Mouse (Mus musculus): ENCODE data around the gene Il1r1. TPM values are rescaled to one million over a fixed set of nuclear protein-coding genes. Genes with fewer than 3 reads are reported as not detected.

Gene Il1r1
- polyA plus RNA-seq, 1 experiment, result 7.6 TPM

GRCm38 (mm10) chr1:40357921-40358320, 133.0 kb downstream of the Il1r1 start:
- TF ChIP-seq POLR2AphosphoS2 (IDR thresholded peaks at IDR 0.05; ENCODE audit: insufficient read length, low read depth) (no peak), POLR2A (IDR thresholded peaks at IDR 0.05; ENCODE audit: insufficient read length, low read depth) (no peak), MYOD1 (IDR thresholded peaks at IDR 0.05; ENCODE audit: control insufficient read depth in 1 of 3, insufficient read length in 2 of 3, low read depth in 2 of 3) (no peak), E2F4 (IDR thresholded peaks at IDR 0.05; ENCODE audit: insufficient read depth) (no peak)
- no peaks in the 10 kb centered on the region for H3K36me3 ChIP-seq (ENCODE audit: control insufficient read depth, insufficient read depth)
- H3ac ChIP-seq (ENCODE audit: control insufficient read depth, insufficient read length), result no peak overlapping the region
- H3K4me3 ChIP-seq, result no peak overlapping the region
- no peak overlapping the region for H3K4me2 ChIP-seq (ENCODE audit: low read depth)
- no peaks in the 10 kb centered on the region for H3K79me2 ChIP-seq (ENCODE audit: control insufficient read depth, insufficient read depth)
- H3K27me3 ChIP-seq (ENCODE audit: control insufficient read depth, insufficient read depth, insufficient read length), result no peaks in the 10 kb centered on the region

- Histone ChIP-seq H3K4me3 (no peak overlapping the region), H3K27me3 (ENCODE audit: control insufficient read depth, insufficient read depth, insufficient read length) (no peaks in the 10 kb centered on the region), H3K4me2 (ENCODE audit: low read depth) (no peak overlapping the region), H3K36me3 (ENCODE audit: control insufficient read depth, insufficient read depth) (no peaks in the 10 kb centered on the region), H3K79me2 (ENCODE audit: control insufficient read depth, insufficient read depth) (no peaks in the 10 kb centered on the region), H3ac (ENCODE audit: control insufficient read depth, insufficient read length) (no peak overlapping the region)
- TF ChIP-seq TCF3 (IDR thresholded peaks at IDR 0.05; ENCODE audit: insufficient read length, low read depth) (no peak), E2F4 (IDR thresholded peaks at IDR 0.05; ENCODE audit: insufficient read depth) (no peak), MYOD1 (IDR thresholded peaks at IDR 0.05; ENCODE audit: control insufficient read depth in 1 of 3, insufficient read length in 2 of 3, low read depth in 2 of 3) (no peak), SRF (IDR thresholded peaks at IDR 0.05; ENCODE audit: control insufficient read depth, insufficient read length, low read depth) (no peak), USF1 (IDR thresholded peaks at IDR 0.05; ENCODE audit: low read depth) (no peak), TCF12 (IDR thresholded peaks at IDR 0.05; ENCODE audit: insufficient read depth, poor library complexity, severe bottlenecking) (no peak), MAX (IDR thresholded peaks at IDR 0.05; ENCODE audit: low read depth) (no peak), POLR2A (IDR thresholded peaks at IDR 0.05; ENCODE audit: insufficient read length, low read depth) (no peak), POLR2AphosphoS2 (IDR thresholded peaks at IDR 0.05; ENCODE audit: insufficient read length, low read depth) (no peak), MYOG (IDR thresholded peaks at IDR 0.05; ENCODE audit: control insufficient read depth in 1 of 3, insufficient read depth in 1 of 3, insufficient read length in 2 of 3, low read depth in 2 of 3) (no peak), REST (IDR thresholded peaks at IDR 0.05; ENCODE audit: insufficient read depth, insufficient read length) (no peak), CEBPB (IDR thresholded peaks at IDR 0.05; ENCODE audit: insufficient read depth, poor library complexity, severe bottlenecking) (no peak)
These were observed 133.5 kb downstream of the Il1r1 start for GRCm38 (mm10) chr1:40358351-40358750.

DNA sequence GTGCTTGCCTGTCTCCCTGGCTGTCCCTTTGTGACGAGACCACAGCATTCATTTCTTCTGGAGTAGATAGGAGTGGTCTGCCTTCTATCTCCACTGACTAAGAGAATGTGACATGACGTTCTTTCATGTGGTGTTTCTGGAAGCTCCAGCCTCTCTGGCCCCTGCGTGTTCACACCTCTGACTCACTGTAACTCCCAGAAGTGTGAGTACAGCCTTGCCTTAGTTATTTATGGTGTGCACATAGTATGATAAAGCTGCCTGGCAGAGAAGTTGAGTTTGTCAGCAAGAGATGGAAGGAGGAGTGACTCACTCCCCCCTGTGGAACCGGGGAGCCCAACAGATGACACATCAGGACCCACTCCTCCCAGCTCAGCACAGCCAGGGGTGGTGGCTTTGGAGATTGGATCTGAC, 133.9 kb downstream of the Il1r1 start:
- H3K36me3 ChIP-seq (ENCODE audit: control insufficient read depth, insufficient read depth), result no peaks in the 10 kb centered on the region
- no peak overlapping the region for H3ac ChIP-seq (ENCODE audit: control insufficient read depth, insufficient read length)
- TF ChIP-seq POLR2AphosphoS2 (IDR thresholded peaks at IDR 0.05; ENCODE audit: insufficient read length, low read depth) (no peak), POLR2A (IDR thresholded peaks at IDR 0.05; ENCODE audit: insufficient read length, low read depth) (no peak), CEBPB (IDR thresholded peaks at IDR 0.05; ENCODE audit: insufficient read depth, poor library complexity, severe bottlenecking) (no peak), E2F4 (IDR thresholded peaks at IDR 0.05; ENCODE audit: insufficient read depth) (no peak), TCF12 (IDR thresholded peaks at IDR 0.05; ENCODE audit: insufficient read depth, poor library complexity, severe bottlenecking) (no peak)
- H3K4me2 ChIP-seq (ENCODE audit: low read depth), result no peak overlapping the region
- H3K4me3 ChIP-seq, result no peak overlapping the region
- no peaks in the 10 kb centered on the region for H3K27me3 ChIP-seq (ENCODE audit: control insufficient read depth, insufficient read depth, insufficient read length)
- no peaks in the 10 kb centered on the region for H3K79me2 ChIP-seq (ENCODE audit: control insufficient read depth, insufficient read depth)

- H3K4me3 ChIP-seq, result no peak overlapping the region
These were observed 134.9 kb downstream of the Il1r1 start for GRCm38 (mm10) chr1:40359731-40360130.

GRCm38 (mm10) chr1:40360969-40361368, 136.1 kb downstream of the Il1r1 start:
- H3ac ChIP-seq (ENCODE audit: control insufficient read depth, insufficient read length), result no peak overlapping the region
- TF ChIP-seq E2F4 (IDR thresholded peaks at IDR 0.05; ENCODE audit: insufficient read depth), result no peak
- no peak for TF ChIP-seq CEBPB (IDR thresholded peaks at IDR 0.05; ENCODE audit: insufficient read depth, poor library complexity, severe bottlenecking)
- TF ChIP-seq POLR2AphosphoS2 (IDR thresholded peaks at IDR 0.05; ENCODE audit: insufficient read length, low read depth), result no peak
- no peak for TF ChIP-seq POLR2A (IDR thresholded peaks at IDR 0.05; ENCODE audit: insufficient read length, low read depth)
- no peak for TF ChIP-seq TCF12 (IDR thresholded peaks at IDR 0.05; ENCODE audit: insufficient read depth, poor library complexity, severe bottlenecking)
- no peak for TF ChIP-seq MYOD1 (IDR thresholded peaks at IDR 0.05; ENCODE audit: control insufficient read depth in 1 of 3, insufficient read length in 2 of 3, low read depth in 2 of 3)
- no peak for TF ChIP-seq MYOG (IDR thresholded peaks at IDR 0.05; ENCODE audit: control insufficient read depth in 1 of 3, insufficient read depth in 1 of 3, insufficient read length in 2 of 3, low read depth in 2 of 3)
- TF ChIP-seq MAX (IDR thresholded peaks at IDR 0.05; ENCODE audit: low read depth), result no peak
- no peak for TF ChIP-seq REST (IDR thresholded peaks at IDR 0.05; ENCODE audit: insufficient read depth, insufficient read length)
- TF ChIP-seq USF1 (IDR thresholded peaks at IDR 0.05; ENCODE audit: low read depth), result no peak
- no peak for TF ChIP-seq TCF3 (IDR thresholded peaks at IDR 0.05; ENCODE audit: insufficient read length, low read depth)
- no peak for TF ChIP-seq SRF (IDR thresholded peaks at IDR 0.05; ENCODE audit: control insufficient read depth, insufficient read length, low read depth)
- H3K27me3 ChIP-seq (ENCODE audit: control insufficient read depth, insufficient read depth, insufficient read length), result no peaks in the 10 kb centered on the region
- H3K4me3 ChIP-seq, result no peak overlapping the region
- H3K79me2 ChIP-seq (ENCODE audit: control insufficient read depth, insufficient read depth), result no peaks in the 10 kb centered on the region
- no peak overlapping the region for H3K4me2 ChIP-seq (ENCODE audit: low read depth)
- no peaks in the 10 kb centered on the region for H3K36me3 ChIP-seq (ENCODE audit: control insufficient read depth, insufficient read depth)

More at GRCm38 (mm10) chr1:40359731-40360130, 134.9 kb downstream of the Il1r1 start:
- no peak overlapping the region for H3ac ChIP-seq (ENCODE audit: control insufficient read depth, insufficient read length)
- H3K79me2 ChIP-seq (ENCODE audit: control insufficient read depth, insufficient read depth), result no peaks in the 10 kb centered on the region
- TF ChIP-seq REST (IDR thresholded peaks at IDR 0.05; ENCODE audit: insufficient read depth, insufficient read length) (no peak), CEBPB (IDR thresholded peaks at IDR 0.05; ENCODE audit: insufficient read depth, poor library complexity, severe bottlenecking) (no peak), MAX (IDR thresholded peaks at IDR 0.05; ENCODE audit: low read depth) (no peak), POLR2AphosphoS2 (IDR thresholded peaks at IDR 0.05; ENCODE audit: insufficient read length, low read depth) (no peak), MYOG (IDR thresholded peaks at IDR 0.05; ENCODE audit: control insufficient read depth in 1 of 3, insufficient read depth in 1 of 3, insufficient read length in 2 of 3, low read depth in 2 of 3) (no peak), POLR2A (IDR thresholded peaks at IDR 0.05; ENCODE audit: insufficient read length, low read depth) (no peak), E2F4 (IDR thresholded peaks at IDR 0.05; ENCODE audit: insufficient read depth) (no peak), MYOD1 (IDR thresholded peaks at IDR 0.05; ENCODE audit: control insufficient read depth in 1 of 3, insufficient read length in 2 of 3, low read depth in 2 of 3) (no peak), SRF (IDR thresholded peaks at IDR 0.05; ENCODE audit: control insufficient read depth, insufficient read length, low read depth) (no peak), TCF3 (IDR thresholded peaks at IDR 0.05; ENCODE audit: insufficient read length, low read depth) (no peak), USF1 (IDR thresholded peaks at IDR 0.05; ENCODE audit: low read depth) (no peak), TCF12 (IDR thresholded peaks at IDR 0.05; ENCODE audit: insufficient read depth, poor library complexity, severe bottlenecking) (no peak)
- no peaks in the 10 kb centered on the region for H3K27me3 ChIP-seq (ENCODE audit: control insufficient read depth, insufficient read depth, insufficient read length)
- no peak overlapping the region for H3K4me2 ChIP-seq (ENCODE audit: low read depth)
- H3K36me3 ChIP-seq (ENCODE audit: control insufficient read depth, insufficient read depth), result no peaks in the 10 kb centered on the region

Data from myocyte (in vitro differentiated cells).